Mouse (Mus musculus) neural tube, embryonic 13.5 days (tissue): ENCODE measurements around the gene Ralbp1. TPM values are rescaled to one million over a fixed set of nuclear protein-coding genes. Genes with fewer than 3 reads are reported as not detected.

Experiments
- ATAC-seq: fragments of 200-750 bp; cut with Nextera tagmentation; 2 replicates; pipeline ENCODE4 v1.8.0; 2017; ENCODE audit warnings: low read depth, mild to moderate bottlenecking, moderate TSS enrichment, moderate library complexity
- H3K27ac ChIP-seq: fragments of 300-500 bp; sonication (generic); replicated peaks from 2 replicates; pipeline ENCODE4 v1.5.1; 2015; ENCODE audit warnings: moderate library complexity, mild to moderate bottlenecking, inconsistent platforms
- H3K27me3 ChIP-seq: fragments of 300-500 bp; sonication (generic); 2 replicates; pipeline ENCODE4 v1.6.1; 2015; ENCODE audit warnings: mild to moderate bottlenecking, inconsistent platforms
- H3K36me3 ChIP-seq: fragments of 300-500 bp; sonication (generic); 2 replicates; pipeline ENCODE4 v1.6.1; 2015; ENCODE audit warnings: mild to moderate bottlenecking, inconsistent platforms
- H3K4me1 ChIP-seq: fragments of 300-500 bp; sonication (generic); replicated peaks from 2 replicates; pipeline ENCODE4 v1.6.1; 2015; ENCODE audit warnings: inconsistent platforms
- H3K4me2 ChIP-seq: fragments of 300-500 bp; sonication (generic); 2 replicates; pipeline ENCODE4 v1.6.1; 2015; ENCODE audit warnings: inconsistent platforms, mild to moderate bottlenecking, moderate library complexity
- H3K4me3 ChIP-seq: fragments of 300-500 bp; sonication (generic); 2 replicates; pipeline ENCODE4 v1.5.1; 2015; ENCODE audit warnings: mild to moderate bottlenecking, inconsistent platforms
- H3K9ac ChIP-seq: fragments of 300-500 bp; sonication (generic); 2 replicates; pipeline ENCODE4 v1.6.1; 2015; ENCODE audit warnings: moderate library complexity, mild to moderate bottlenecking, inconsistent platforms
- H3K9me3 ChIP-seq: fragments of 300-500 bp; sonication (generic); 2 replicates; pipeline ENCODE4 v1.6.1; 2016; ENCODE audit warnings: inconsistent platforms
- WGBS: fragments of 180-500 bp; shearing (Covaris S2); methylation state at CpG from one replicate; pipeline ENCODE4 v1.1.7; 2015; 5-methylcytosine and 5-hydroxymethylcytosine counted together
- polyA plus RNA-seq: library from polyadenylated mRNA; unstranded; fragments of >200 nt; fragmentation: Nextera tagmentation; extraction: Ambion mirVana; gene quantifications from 2 replicates; pipeline ENCODE4 v1.2.1, GENCODE M21; 2015

Ralbp1 gene
- 55.2 and 57.7 TPM in 2 replicates for polyA plus RNA-seq

DNA sequence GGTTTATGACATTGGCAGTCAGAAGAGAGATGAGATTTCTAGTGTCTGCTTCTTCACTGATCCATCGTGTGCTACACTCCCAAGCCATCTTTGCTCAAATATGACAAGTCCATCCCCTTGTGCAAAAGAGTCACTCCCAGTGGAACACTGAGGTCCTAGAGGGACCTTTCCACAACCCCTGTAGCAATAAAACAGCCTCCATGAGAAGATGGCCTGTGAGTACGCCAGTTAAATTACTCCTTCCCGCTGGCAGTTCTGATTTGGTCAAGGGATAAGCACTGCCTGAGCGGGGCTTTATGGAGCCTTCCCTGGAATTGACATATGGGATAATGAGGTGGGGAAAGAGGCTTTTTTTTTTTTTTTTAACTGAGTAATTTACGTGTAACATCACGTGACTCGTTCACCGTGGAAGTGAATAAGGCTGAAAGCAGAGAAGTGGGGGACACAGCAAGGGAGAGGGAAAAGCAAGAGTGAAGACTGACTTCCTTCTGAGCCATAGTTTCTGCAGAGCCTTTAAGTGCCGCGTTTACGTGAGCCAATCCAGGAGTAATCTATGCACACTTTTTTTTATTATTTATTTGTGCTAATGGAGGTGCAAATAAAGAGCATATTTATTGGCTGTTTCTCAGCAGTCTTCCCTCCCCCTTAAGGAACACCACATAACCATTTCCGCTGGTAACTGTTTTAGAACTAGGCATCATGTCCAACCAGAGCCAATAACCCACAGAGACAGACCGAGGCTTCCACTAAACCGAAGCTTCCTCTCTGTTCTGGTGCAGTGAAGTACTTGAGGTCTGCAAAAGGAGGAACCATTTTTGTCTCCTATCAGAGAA lies at the start of gene Ralbp1:
TSS of gene Ralbp1 (minus strand) at position 102 of the 833 bp plus-strand sequence.
- no peaks in the 10 kb centered on the region for H3K9me3 ChIP-seq
- 0 out of 2 replicates have a peak, but pooled peaks have one; percentile 0 for ATAC-seq
- no peaks in the 10 kb centered on the region for H3K36me3 ChIP-seq
- H3K4me1 ChIP-seq = peaks cover 36% of the 10 kb centered on the region
- H3K27me3 ChIP-seq = no peaks in the 10 kb centered on the region
- H3K27ac ChIP-seq = peak within 1 kb of the TSS; percentile 98
- peak within 1 kb of the TSS; percentile 94 for H3K9ac ChIP-seq
- H3K4me2 ChIP-seq = peak within 1 kb of the TSS; percentile 98
- peak within 1 kb of the TSS; percentile 98 for H3K4me3 ChIP-seq
- 5% methylated on average over 14 of the region's 14 CpGs for WGBS

DNA sequence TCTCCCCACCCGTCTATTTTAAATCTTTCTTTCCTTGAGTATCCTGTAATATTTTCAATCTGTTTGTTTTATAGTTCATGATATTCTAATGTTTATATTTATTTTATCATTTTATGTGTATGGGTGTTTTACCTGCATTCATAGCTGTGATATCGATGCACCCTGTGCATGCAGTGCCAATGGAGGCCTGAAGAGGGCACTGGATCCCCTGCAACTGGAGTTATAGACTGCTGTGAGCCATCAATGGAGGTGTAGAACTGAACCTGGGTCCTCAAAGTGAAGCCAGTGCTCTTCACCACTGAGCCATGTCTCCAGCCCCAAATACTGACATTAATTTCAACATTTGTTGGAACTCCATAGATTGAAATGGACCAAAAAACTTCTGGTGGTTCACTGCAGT lies 48.1 kb upstream of the Ralbp1 start:
- Histone ChIP-seq H3K4me1 (peaks cover 15% of the 10 kb centered on the region), H3K4me3 (no peak overlapping the region), H3K27me3 (no peaks in the 10 kb centered on the region), H3K9ac (no peak overlapping the region), H3K9me3 (no peaks in the 10 kb centered on the region), H3K36me3 (peaks cover 57% of the 10 kb centered on the region), H3K27ac (no peak overlapping the region), H3K4me2 (no peak overlapping the region)
- WGBS = 92% methylated on average over 2 of the region's 2 CpGs
- ATAC-seq = no peak

DNA sequence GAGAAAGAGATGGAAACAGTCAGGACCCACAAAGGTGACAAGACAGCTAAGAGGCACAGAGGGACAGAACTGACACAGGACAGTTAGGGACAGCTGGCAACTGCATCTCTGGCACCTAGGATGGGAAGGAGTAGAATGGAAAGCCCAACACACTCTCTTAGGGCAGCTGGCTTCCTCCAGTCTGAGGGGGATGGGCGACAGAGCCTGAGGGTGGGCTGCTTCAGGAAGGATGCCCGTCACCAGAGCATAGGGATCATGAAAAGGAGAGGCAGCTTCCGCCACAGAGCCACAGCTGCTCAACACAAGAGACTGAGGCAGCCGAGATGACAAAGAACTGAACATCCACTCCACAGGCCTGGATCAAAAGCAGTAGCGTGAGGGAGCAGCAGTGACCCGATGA lies 45.9 kb upstream of the Ralbp1 start:
- H3K27ac ChIP-seq = peak overlapping the region; percentile 57
- ATAC-seq = peak; percentile 75
- H3K4me1 ChIP-seq = peaks cover 18% of the 10 kb centered on the region
- no peaks in the 10 kb centered on the region for H3K9me3 ChIP-seq
- 41% methylated on average over 6 of the region's 6 CpGs for WGBS
- peaks cover 66% of the 10 kb centered on the region for H3K36me3 ChIP-seq
- H3K4me2 ChIP-seq = no peak overlapping the region
- no peak overlapping the region for H3K9ac ChIP-seq
- no peak overlapping the region for H3K4me3 ChIP-seq
- H3K27me3 ChIP-seq = no peaks in the 10 kb centered on the region

DNA sequence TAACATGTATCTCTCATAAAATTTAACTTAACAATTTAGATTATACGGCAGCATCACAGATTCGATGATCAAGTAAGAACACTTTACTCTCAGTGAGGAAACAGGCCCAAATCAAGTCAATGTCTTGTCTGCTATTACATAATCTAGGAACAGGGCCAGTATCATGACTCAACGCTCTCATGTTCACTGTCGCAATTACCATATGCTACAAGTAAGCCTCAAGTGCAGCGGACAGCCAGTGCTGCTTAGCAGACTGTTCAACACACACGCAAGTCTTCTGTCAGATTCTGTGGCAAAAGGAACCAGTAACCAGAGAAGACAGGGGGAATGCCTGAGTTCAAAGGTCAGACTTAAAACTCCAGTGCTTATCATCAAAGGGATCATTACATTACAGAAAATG lies 45.4 kb upstream of the Ralbp1 start:
- Histone ChIP-seq H3K27ac (peak overlapping the region; percentile 57; the same call in 1 of the 2 replicates), H3K36me3 (peaks cover 67% of the 10 kb centered on the region), H3K9ac (no peak overlapping the region), H3K27me3 (no peaks in the 10 kb centered on the region), H3K4me1 (peaks cover 18% of the 10 kb centered on the region), H3K4me2 (no peak overlapping the region), H3K4me3 (no peak overlapping the region), H3K9me3 (no peaks in the 10 kb centered on the region)
- WGBS = 91% methylated on average over 6 of the region's 6 CpGs
- ATAC-seq = no peak; the same call in 1 of the 2 replicates

DNA sequence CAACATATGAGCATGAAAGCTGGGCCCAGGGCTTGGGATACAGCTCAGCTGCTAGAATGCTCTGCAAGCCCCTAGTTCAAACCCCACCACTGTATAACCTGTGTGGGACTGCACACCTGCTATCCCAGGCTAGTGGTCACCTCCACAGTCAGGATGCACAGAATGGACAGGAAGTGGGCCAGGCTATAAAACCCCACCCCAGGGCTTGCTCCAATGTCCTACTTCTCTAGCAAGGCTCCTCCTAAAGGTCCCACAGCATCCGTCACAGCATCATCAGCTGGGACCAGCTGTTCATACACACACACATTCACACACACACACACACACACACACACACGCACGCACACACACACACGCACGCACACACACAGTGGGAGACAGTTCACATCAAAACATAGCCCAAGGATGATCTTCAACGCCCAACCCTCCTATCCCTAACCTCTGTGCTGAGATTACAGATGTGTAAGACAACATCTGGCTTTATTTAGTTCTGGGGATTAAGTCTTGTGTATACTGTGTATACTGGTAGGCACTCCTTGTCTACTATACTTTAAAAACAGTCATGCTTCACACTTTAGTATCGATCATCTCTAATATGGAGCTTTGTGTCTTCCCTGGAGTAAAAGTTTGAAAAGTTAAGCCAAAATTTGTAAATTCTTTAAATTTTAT lies 44.7 kb upstream of the Ralbp1 start:
- Histone ChIP-seq H3K9ac (no peak overlapping the region), H3K4me3 (no peak overlapping the region), H3K4me1 (peaks cover 18% of the 10 kb centered on the region), H3K27ac (no peak overlapping the region), H3K4me2 (no peak overlapping the region), H3K36me3 (peaks cover 68% of the 10 kb centered on the region), H3K9me3 (no peaks in the 10 kb centered on the region), H3K27me3 (no peaks in the 10 kb centered on the region)
- ATAC-seq = no peak
- WGBS = 89% methylated on average over 7 of the region's 7 CpGs

DNA sequence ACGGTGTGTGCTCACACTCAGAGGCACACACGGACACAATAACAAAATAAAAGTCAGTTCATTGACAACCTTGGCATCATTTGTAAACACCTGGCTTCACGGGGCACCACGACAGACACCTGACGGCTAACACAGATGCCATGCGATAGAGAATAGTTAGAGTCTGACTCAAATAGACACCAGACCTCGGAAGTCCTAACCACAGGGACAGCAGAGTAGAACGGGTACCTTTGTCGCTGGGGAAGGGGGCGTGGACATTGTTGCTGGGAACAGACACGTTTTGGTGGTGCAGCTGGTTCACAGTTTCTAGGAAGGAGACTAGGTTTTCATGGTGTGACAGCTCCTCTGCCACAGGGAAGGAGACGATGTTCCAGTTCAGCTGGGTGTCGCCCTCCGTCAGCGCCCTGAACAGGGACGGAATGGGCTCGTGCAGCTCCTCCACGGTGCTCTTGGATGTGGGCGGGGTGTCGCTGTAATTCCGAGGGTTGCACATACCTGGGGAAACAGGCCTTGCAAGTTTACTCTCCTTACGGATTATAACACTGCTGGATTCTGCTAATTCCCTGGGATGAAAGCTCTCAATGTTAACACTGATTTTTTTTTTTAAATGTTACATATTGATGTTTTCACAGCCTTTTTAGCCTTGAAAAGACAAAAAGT lies 43.9 kb upstream of the Ralbp1 start:
- Histone ChIP-seq H3K9me3 (no peaks in the 10 kb centered on the region), H3K27me3 (no peaks in the 10 kb centered on the region), H3K4me2 (no peak overlapping the region), H3K9ac (no peak overlapping the region), H3K4me1 (peaks cover 18% of the 10 kb centered on the region), H3K4me3 (no peak overlapping the region), H3K27ac (no peak overlapping the region), H3K36me3 (peaks cover 71% of the 10 kb centered on the region)
- no peak for ATAC-seq
- WGBS = 89% methylated on average over 22 of the region's 22 CpGs

DNA sequence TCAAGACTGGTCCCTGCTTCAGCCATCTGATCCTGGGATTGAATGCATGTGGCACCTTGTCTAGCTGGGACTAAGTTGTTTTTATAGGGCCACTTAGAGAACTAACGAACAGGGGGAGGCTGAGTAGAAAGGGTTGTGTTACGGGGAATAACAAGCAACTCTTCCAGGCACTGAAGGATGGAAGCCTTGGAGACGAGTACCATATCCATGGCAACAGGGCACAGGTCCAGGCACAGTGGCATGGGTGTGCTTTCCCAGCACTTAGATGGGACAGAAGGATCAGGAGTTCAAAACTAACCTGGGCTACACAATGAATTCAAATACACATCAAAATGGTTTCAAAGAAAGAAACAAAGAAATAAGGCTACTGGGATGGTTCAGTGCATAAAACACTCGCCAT lies 41.5 kb upstream of the Ralbp1 start:
- no peak overlapping the region for H3K27ac ChIP-seq
- WGBS = 60% methylated on average over 4 of the region's 4 CpGs
- H3K27me3 ChIP-seq = no peaks in the 10 kb centered on the region
- no peak overlapping the region for H3K9ac ChIP-seq
- H3K4me2 ChIP-seq = no peak overlapping the region
- no peak overlapping the region for H3K4me3 ChIP-seq
- H3K36me3 ChIP-seq = peaks cover 73% of the 10 kb centered on the region
- no peaks in the 10 kb centered on the region for H3K9me3 ChIP-seq
- peaks cover 16% of the 10 kb centered on the region for H3K4me1 ChIP-seq
- no peak for ATAC-seq

DNA sequence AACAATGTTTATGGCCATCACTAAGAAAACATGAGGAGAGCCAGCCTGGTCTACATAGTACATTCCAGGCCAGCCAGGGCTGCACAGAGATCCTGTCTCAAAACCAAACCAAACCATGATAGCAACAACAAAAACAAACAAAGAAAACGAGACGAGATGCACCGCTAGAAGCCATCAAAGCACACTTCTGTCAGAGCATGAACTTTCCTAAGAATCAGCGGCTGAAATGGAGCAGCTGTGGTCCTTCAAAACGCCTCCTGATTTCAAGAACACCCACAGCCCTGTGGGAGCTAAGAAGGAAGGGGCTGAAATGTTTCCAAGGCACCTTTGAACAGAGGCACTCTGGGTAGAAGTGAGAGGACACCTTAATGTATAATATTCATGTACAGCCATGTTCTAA lies 38.6 kb upstream of the Ralbp1 start:
- no peaks in the 10 kb centered on the region for H3K27me3 ChIP-seq
- no peak for ATAC-seq

DNA sequence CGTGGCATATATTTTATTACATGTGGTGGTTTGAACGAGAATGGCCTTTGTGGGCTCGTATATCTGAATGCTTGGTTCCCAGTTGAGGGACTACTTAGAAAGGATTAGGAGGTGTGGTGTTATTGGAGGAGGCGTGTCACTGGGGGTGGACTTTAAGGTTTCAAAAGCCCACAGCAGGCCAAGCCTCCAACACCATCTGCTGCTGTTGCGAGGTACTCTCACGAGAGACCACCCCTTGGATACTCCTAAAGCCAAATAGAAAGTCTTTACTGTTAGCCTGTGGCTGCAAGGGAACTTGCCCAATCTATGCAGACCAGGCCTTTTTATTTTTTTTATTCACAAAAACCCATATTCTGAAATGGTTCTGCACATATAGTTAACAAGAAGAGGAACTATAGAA lies 36.4 kb upstream of the Ralbp1 start:
- ATAC-seq = no peak
- Histone ChIP-seq H3K4me3 (no peak overlapping the region), H3K36me3 (peaks cover 57% of the 10 kb centered on the region), H3K27me3 (no peaks in the 10 kb centered on the region), H3K9ac (no peak overlapping the region), H3K27ac (no peak overlapping the region), H3K9me3 (no peaks in the 10 kb centered on the region), H3K4me1 (peaks cover 1% of the 10 kb centered on the region; the same call in 1 of the 2 replicates), H3K4me2 (no peak overlapping the region)
- WGBS = 84% methylated on average over 6 of the region's 6 CpGs

More for the DNA sequence above, 38.6 kb upstream of the Ralbp1 start:
- Histone ChIP-seq H3K4me2 (no peak overlapping the region), H3K4me1 (peaks cover 5% of the 10 kb centered on the region; the same call in 1 of the 2 replicates), H3K4me3 (no peak overlapping the region), H3K36me3 (peaks cover 70% of the 10 kb centered on the region), H3K9me3 (no peaks in the 10 kb centered on the region), H3K27ac (no peak overlapping the region), H3K9ac (no peak overlapping the region)
- 78% methylated on average over 5 of the region's 5 CpGs for WGBS

DNA sequence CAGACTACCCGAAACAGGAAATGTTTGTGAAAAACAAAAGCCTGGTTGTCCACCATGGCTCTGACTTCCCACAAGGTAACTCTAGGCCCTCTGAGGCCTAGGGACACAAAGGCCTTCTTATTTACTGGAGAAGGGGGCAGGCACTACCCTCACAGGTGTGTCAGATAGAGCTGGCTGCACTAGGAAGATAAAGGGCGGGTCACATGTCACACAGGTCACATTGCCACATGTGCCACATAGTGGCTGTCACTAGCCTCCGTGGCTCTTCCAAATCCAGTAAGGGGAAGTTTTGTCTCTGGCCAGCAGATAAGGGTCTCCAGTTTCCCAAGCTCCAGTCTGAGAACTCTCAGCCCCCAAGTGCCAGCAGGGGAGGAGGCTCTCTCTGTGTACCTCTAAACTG lies 33.6 kb upstream of the Ralbp1 start:
- 81% methylated on average over 3 of the region's 3 CpGs for WGBS
- ATAC-seq = no peak

DNA sequence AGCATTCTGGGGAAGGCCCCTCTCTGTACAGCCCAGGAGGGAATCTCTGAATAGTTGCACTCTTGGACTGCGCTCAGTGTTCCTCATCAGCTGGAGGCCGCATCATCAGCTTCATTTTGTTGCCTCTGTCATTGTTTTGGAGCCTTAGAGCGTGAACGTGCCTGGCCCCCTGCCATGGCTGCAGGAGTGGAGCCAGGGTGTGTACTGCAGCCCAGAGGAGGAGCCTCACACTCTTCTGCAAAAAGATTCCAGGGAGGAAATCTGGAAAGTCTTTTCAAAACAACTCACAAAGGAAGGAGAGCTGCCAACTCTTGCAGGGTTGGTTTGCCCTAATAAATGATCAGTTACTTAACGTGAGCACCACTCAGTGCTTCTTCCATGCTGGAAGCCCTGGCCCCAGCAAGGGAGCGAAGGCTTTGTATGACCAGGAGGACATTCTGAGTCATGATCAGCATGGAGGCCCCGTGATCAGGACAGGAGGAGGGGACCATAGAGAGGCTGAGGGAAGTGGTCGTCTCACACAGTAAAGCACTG lies 30.6 kb upstream of the Ralbp1 start:
- Histone ChIP-seq H3K9ac (no peak overlapping the region), H3K4me3 (no peak overlapping the region), H3K27me3 (no peaks in the 10 kb centered on the region), H3K27ac (peak overlapping the region; percentile 79), H3K4me2 (peak overlapping the region; percentile 22), H3K9me3 (no peaks in the 10 kb centered on the region), H3K4me1 (peaks cover 13% of the 10 kb centered on the region; the same call in 1 of the 2 replicates), H3K36me3 (0 out of 2 replicates have a peak, but pooled peaks cover 7% of the 10 kb centered on the region)
- peak; percentile 95 for ATAC-seq
- WGBS = 12% methylated on average over 8 of the region's 8 CpGs

More for the DNA sequence above, 33.6 kb upstream of the Ralbp1 start:
- Histone ChIP-seq H3K27me3 (no peaks in the 10 kb centered on the region), H3K9me3 (no peaks in the 10 kb centered on the region), H3K27ac (no peak overlapping the region), H3K4me3 (no peak overlapping the region), H3K4me1 (peaks cover 10% of the 10 kb centered on the region; the same call in 1 of the 2 replicates), H3K9ac (no peak overlapping the region), H3K36me3 (peaks cover 32% of the 10 kb centered on the region), H3K4me2 (no peak overlapping the region)
